Mouse (Mus musculus) intestine, embryonic 14.5 days (tissue): ENCODE results near the gene Ccndbp1. TPM values are rescaled to one million over a fixed set of nuclear protein-coding genes. Genes with fewer than 3 reads are reported as not detected.

Experiments
- microRNA-seq: library from miRNA; unstranded; fragments of <30 nt; microRNA quantifications from one replicate; pipeline ENCODE4, GENCODE M21; 2016
- polyA plus RNA-seq: library from polyadenylated mRNA; unstranded; fragments of >200 nt; fragmentation: Nextera tagmentation; extraction: Ambion mirVana; gene quantifications from 2 replicates; pipeline ENCODE4 v1.2.1, GENCODE M21; 2014

Ccndbp1 gene
- polyA plus RNA-seq, 1 experiment from 2014 or later, result 36.0 TPM

Small RNA genes lying within 50 kb of the gene (microRNA-seq; reads per million reads assigned to microRNA genes)
- not detected for gene Gm44325

Other genes starting within 250 kb of the Ccndbp1 start
- 7.2 and 8.8 TPM in 2 replicates for gene Cdan1, start 158.3 kb upstream of the Ccndbp1 start, polyA plus RNA-seq
- 4.5 and 4.9 TPM in 2 replicates for gene Ttbk2, start 157.8 kb upstream of the Ccndbp1 start, polyA plus RNA-seq
- 22.3 and 23.5 TPM in 2 replicates for gene Ubr1, start 37.7 kb upstream of the Ccndbp1 start, polyA plus RNA-seq
- 4.2 and 4.6 TPM in 2 replicates for gene Tmem62, start 31.4 kb upstream of the Ccndbp1 start, polyA plus RNA-seq
- 1.3 and 1.7 TPM in 2 replicates for gene Epb42, start 28.7 kb downstream of the Ccndbp1 start, polyA plus RNA-seq
- 0.11 TPM in 1 of 2 replicates, not detected in the other for gene Tgm5, start 77.4 kb downstream of the Ccndbp1 start, polyA plus RNA-seq
- 0.32 TPM in 1 of 2 replicates, not detected in the other for gene Tgm7, start 101.4 kb downstream of the Ccndbp1 start, polyA plus RNA-seq
- 19.2 and 23.2 TPM in 2 replicates for gene Adal, start 132.0 kb downstream of the Ccndbp1 start, polyA plus RNA-seq
- 19.7 and 20.8 TPM in 2 replicates for gene Lcmt2, start 132.2 kb downstream of the Ccndbp1 start, polyA plus RNA-seq
- 51.6 and 58.8 TPM in 2 replicates for gene Tubgcp4, start 162.3 kb downstream of the Ccndbp1 start, polyA plus RNA-seq
- gene Zscan29, start 162.7 kb downstream of the Ccndbp1 start, polyA plus RNA-seq, result 8.7 and 11.1 TPM in 2 replicates